Mouse (Mus musculus) natural killer cell, adult 2 months (primary cell): Measurements from ENCODE around the gene Vtn.
A peak's percentile ranks its signal among the peaks of the same experiment; 100 is the strongest.
"Not testable (repeated sequence)": the region's sequence is repeated elsewhere in the genome, so short reads cannot be mapped to it uniquely, and the experiment has no call there.

ENCODE experiments used
- DNase-seq, 2 experiments: peaks; one replicate each; pipeline ENCODE4 v3.0.0; 2022; ENCODE audit warnings: low spot score in 2 of 2

Vtn gene

DNA sequence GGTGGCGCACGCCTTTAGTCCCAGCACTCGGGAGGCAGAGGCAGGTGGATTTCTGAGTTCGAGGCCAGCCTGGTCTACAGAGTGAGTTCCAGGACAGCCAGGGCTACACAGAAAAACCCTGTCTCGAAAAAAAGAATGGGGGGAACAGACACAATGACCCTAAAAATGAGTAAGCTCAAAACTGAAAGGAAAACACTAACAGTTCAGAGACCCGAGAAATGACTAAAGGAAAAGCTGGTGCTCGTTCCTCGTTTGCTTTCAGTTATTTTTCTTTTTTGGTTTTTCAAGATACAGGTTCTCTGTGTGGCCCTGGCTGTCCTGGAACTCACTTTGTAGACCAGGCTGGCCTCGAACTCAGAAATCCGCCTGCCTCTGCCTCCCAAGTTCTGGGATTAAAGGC lies 32.6 kb downstream of the Vtn start:
- not testable (repeated sequence) for DNase-seq

DNA sequence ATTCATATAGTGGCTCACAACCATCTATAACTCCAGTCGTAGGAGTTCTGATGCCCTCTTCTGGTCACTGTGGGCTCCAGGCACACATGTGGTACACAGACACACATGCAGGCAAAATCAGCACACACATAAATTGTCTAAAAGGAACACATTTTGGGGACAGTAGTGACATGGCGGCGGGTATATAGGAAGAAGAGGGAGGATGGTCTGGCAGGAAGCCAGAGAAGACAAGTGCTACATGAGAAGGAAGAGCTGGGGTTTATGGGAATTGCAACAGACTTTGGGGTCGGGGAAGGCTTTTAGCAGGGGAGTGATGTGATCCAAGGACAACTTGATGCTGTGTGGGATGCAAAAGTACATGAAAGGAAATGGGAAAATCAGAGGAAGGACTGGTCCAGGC lies 35.6 kb downstream of the Vtn start:
- DNase-seq: no peak

- DNase-seq: no peak
Observed at GRCm38 (mm10) chr11:78535376-78536079, 36.6 kb downstream of the Vtn start.

DNA sequence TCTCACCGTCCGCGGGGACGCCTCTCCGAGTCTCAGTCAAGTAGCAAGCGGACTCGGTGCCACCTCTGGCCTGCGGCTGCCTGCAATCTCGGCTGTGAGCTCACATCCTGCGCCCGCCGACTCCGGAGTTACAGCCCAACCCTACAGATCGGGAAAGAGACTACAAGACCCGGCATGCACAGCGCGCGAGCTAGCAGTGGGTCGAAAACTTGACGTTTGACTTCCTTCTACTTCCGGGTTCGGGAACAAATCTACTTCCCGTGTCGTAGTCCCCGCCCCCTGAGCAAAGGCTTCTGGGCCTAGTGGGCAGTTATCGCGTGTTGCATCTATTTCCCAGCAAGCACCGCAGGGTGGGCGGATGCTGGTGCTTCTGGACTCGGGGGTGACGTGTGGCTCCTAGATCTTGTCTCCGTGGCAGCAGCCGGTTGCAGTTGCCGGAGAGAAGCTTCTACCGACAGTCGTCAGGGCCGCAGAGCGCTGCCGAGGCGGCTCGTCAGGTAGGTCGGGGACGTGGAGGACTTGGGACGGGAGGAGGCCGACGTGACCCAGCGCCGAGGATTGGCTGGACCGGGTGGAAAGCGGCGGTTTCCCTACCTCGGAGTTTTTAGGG lies 37.3 kb downstream of the Vtn start, which contains the start of the genes Tnfaip1 and Ift20:
Gene Tnfaip1, minus strand, starts transcription at position 253 of the 610 bp plus-strand sequence.
Gene Ift20, plus strand, starts transcription at position 282 of the 610 bp plus-strand sequence.
- DNase-seq: peak; percentile 98 to 99

DNA sequence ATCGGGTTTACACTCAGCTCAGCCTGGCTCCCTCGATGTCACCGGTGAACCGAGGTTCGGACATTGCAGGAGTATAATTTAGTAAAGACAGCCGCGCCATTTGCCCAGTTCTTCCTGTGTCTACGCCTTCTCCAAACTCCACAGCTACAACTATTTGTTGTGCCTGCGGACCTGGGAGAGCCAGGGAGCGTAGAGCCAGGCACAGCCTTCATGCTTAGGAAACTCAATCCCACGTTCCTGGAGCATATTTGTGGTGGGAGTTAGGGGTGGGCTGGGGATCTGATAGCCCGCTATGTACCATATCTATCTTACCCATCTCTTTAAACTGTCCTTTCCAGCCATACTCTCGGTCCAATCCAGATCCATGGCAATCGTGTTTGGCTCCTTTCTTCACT lies 37.8 kb downstream of the Vtn start:
- DNase-seq: no peak

DNA sequence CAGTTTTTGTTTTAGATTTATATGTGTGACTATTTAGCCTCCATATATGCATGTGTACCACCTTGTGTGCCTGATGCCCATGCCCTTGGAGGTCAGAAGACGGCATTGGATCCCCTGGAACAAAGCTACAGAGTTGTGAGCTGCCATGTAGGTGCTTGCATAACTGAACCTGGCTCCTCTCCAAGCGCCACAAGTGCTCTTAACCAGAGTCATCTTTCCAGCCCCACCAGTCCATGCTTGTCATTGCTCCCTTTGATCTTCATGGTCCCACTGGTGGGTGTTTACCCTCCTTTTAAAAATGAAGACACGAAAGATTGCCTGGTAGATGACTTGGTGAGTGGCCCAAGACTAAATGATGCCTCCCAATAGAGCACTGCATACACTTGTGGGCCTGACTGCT lies 41.5 kb downstream of the Vtn start:
- DNase-seq: no peak

DNA sequence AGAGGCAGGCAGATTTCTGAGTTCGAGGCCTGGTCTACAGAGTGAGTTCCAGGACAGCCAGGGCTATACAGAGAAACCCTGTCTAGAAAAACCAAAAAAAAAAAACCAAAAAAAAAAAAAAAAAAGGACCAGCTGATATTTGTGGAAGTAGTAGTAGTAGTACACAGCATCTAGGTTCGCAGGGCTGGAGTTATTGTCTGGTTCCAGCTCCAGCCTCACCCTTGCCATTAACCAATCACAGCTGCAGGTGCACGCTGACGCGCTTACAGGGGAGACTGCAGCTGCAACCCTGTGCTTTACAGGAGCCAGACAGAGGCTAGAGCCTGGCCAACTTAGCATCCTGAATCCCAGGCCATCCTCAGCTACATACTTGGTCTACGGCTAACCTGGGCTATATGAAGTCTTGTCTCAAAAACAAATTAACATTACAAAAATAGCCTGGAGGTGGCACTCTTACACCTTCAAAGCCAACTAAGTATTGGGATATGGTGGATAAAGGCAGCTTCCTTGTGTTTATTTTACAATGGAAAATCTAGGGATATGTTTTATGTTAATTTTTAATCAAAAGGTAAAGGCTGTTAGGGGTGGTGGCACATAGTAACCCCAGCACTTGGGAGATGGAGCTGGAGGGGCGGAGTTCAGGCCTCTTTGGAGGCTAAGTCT lies 45.7 kb downstream of the Vtn start:
- DNase-seq: no peak

DNA sequence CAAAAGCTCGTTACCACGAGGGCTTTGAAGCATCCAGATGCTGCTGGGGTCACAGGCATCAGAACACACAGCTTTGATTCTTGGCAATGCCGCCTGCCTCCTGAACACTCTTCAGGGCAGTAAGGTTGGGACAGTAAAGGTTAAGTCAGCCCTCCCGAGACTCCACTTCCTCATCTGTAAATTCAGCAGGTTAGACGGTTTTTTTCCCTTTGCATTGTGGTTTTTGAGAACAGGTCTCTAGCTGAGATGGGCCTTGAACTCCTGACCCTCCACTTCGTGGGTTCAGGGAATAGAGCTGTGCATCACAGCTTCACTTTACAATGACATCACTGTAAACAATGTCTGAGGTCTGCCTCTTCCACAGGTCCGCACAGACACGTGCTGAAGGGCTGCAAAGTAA lies 46.3 kb downstream of the Vtn start:
- DNase-seq: no peak

DNA sequence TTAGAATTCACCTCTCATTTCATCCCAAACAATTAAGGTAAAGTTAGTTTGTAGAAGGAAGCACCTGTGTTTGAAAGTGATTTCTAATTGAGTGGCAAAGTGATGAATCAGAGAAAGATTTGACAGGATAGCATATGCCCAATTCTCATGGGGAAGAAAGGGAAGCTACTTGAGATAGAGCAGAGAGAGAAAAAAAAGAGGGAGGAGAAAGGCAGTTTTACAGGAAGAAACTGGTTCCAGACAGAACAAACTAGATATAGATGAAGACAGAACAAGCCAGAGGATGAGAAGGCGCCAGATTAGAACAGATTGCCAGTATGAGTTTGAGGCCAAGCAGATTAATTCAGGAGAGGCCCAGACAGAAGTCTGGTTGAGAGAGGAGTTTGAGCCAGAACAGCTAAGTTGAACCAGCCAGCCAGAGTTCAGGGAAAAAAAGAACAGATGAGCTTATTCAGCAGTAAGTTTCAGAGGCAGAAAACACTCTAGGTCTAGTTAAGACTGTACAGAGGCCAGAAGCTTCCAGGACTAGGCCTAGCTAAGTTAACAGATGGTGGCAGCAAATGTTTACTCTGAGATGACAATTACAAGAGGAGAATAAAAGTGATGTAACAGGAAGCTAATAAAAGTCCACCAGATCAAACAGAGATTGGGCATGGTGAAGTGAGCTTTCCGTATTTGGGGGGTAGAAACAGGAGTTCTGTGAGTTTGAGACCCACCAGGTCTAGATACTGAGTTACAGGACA lies 49.0 kb downstream of the Vtn start:
- DNase-seq: no peak

- DNase-seq: no peak
Observed at GRCm38 (mm10) chr11:78549491-78549987, 50.6 kb downstream of the Vtn start.

DNA sequence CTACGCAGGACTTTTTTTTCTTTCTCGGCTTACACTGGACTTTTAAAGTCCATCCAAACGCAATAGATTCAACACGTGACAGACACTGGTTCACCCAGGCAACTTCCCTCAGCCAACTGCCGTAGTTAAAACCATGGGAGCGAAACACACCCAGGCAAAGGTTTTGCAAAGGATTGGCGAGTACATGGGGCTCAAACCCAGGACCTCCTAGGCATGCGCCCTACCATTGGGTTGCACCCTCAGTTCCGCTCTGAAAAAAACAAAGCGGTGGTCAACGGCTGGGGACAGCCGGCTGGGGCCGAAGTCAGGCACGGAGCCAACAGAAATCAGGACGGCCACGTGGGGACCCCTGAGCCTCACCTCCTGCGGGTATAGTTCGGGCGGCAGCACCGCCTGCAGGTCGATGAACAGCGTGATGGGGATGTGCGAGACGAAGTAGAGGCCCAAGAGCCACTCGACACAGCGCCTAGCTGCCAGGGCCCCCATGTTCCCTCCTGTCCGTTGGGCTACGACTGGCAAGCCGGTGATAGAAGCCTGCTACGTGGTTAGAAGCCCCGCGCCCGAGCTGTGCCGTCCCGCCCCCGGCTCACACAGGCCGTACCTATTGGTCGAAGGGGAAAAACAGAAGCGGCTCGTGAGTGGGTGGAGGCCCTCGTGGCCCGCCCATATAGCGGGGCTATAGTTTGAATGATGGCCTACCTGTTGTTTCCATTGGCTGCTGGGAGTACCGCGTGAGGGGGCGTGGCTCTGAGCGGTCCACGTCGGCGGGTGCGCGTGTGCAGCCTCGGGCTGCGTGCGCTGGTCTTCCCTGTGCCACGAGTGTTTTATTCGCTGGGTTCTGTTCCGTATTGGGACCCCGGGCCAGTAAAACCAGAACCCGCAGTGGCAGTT lies 51.5 kb downstream of the Vtn start, which contains the start of gene Tmem97:
Gene Tmem97, minus strand, starts transcription at position 610 of the 891 bp plus-strand sequence.
- peak; percentile 91 to 94 for DNase-seq

DNA sequence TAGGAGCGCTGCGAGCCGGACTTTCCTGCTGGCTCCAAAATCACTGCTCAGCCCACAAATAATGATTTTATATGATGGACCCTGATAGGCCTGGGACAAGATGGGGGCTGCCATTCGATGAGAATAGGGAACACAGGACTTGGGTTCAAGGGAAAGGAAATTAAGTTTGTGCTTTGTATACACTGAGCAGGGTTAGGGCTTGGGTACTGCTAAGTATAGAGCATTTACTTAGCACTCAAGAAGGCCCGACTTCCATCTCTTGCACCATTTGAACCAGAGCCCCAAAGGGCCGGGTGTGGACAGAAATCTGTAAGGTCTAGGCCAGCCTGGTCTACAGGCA lies 52.1 kb downstream of the Vtn start:
- no peak for DNase-seq
